Mouse (Mus musculus) liver, adult 2 months (tissue): ENCODE results near the gene Capn15. TPM values are rescaled to one million over a fixed set of nuclear protein-coding genes. Genes with fewer than 3 reads are reported as not detected.

Experiments
- DNase-seq: peaks from one replicate; pipeline ENCODE4 v3.0.0-alpha.2; 2011; ENCODE audit warnings: low read depth, low spot score; ENCODE audit errors: extremely low read depth
- H3K27ac ChIP-seq: fragments of 200-500 bp; replicated peaks from 2 replicates; pipeline ENCODE4 v1.5.1; 2012; ENCODE audit warnings: low read depth, mild to moderate bottlenecking, control low read depth, inconsistent platforms, low read length; ENCODE audit not compliant: insufficient read depth
- H3K27me3 ChIP-seq: fragments of 200-500 bp; 2 replicates; pipeline ENCODE4 v1.6.1; 2012; ENCODE audit warnings: mild to moderate bottlenecking, moderate library complexity, low read length, inconsistent platforms; ENCODE audit not compliant: control insufficient read depth, insufficient read depth
- H3K36me3 ChIP-seq: fragments of 200-500 bp; 2 replicates; pipeline ENCODE4 v1.6.1; 2012; ENCODE audit warnings: low read length, inconsistent platforms; ENCODE audit not compliant: control insufficient read depth, insufficient read depth
- H3K4me1 ChIP-seq: fragments of 200-500 bp; 2 replicates; pipeline ENCODE4 v1.6.1; 2011; ENCODE audit warnings: low read length; ENCODE audit not compliant: control insufficient read depth, insufficient read depth
- H3K4me3 ChIP-seq: fragments of 200-500 bp; 2 replicates; pipeline ENCODE4 v1.5.1; 2011; ENCODE audit warnings: low read depth, mild to moderate bottlenecking, control low read depth, low read length, moderate library complexity; ENCODE audit not compliant: insufficient read depth
- H3K79me2 ChIP-seq: fragments of 200-500 bp; 2 replicates; pipeline ENCODE4 v1.6.1; 2012; ENCODE audit warnings: inconsistent platforms, mild to moderate bottlenecking, low read length, moderate library complexity; ENCODE audit not compliant: control insufficient read depth, insufficient read depth
- H3K9ac ChIP-seq: fragments of 200-500 bp; 2 replicates; pipeline ENCODE4 v1.6.1; 2012; ENCODE audit warnings: low read depth, mild to moderate bottlenecking, control low read depth, inconsistent platforms, low read length
- CTCF ChIP-seq: fragments of 200-500 bp; IDR thresholded peaks from 2 replicates; pipeline ENCODE4 v1.5.1; 2011; ENCODE audit warnings: low read depth, low read length, control low read depth
- POLR2A ChIP-seq: fragments of 200-500 bp; IDR thresholded peaks from 2 replicates; pipeline ENCODE4 v1.6.1; 2011; ENCODE audit warnings: low read length, control low read depth; ENCODE audit not compliant: insufficient read depth; ENCODE audit errors: extremely low read depth
- WGBS: fragments of 180-500 bp; shearing (Covaris S2); methylation state at CpG from one replicate; pipeline ENCODE4 v1.1.7; 2018; 5-methylcytosine and 5-hydroxymethylcytosine counted together
- polyA plus RNA-seq: library from polyadenylated mRNA; depleted of rRNA; stranded (reverse); fragments of >200 nt; gene quantifications from 2 replicates; pipeline ENCODE4 v1.2.3, GENCODE M21; 2012
- total RNA-seq: library from RNA; depleted of rRNA; stranded (reverse); fragments of >200 nt; gene quantifications from 2 replicates; pipeline ENCODE4 v1.2.3, GENCODE M21; 2014

Gene Capn15
- total and polyA plus RNA-seq, 2 experiments, result 1.8 to 23.3 TPM

DNA sequence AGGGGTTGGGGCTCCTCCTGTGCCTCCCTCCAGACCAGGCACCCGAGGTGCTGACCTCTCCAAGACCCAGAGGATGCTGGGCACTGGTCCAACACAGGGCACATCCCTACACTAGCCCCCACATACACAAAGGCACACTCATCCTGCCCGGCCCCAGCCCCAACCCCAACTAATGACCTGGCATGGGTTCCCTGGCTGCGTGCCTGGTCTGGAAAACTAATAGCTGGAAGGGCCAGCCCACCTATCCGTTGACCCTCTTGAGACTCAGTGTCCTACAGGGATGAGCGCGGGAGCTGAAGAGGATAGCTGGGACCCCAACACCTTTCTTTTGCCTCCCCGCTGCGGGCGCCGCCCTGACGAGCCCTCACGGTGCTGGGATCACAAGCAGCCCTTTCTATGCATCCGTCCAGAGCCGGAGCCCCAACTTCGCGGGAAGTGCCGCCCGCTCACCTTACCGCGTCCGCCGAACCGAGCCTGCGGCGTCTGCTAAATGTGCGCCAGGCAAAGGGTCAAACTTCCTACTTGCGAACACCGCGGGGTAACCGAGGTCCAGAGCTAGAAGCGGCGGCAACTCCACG is 34.3 kb downstream of the Capn15 start:
- 2% methylated on average over 33 of the region's 33 CpGs for WGBS
- Histone ChIP-seq H3K4me3 (peak overlapping the region; percentile 0; the same call in 1 of the 2 replicates), H3K27me3 (peaks cover 5% of the 10 kb centered on the region; the same call in 1 of the 2 replicates), H3K4me1 (no peaks in the 10 kb centered on the region), H3K79me2 (no peaks in the 10 kb centered on the region), H3K9ac (no peak overlapping the region), H3K27ac (no peak overlapping the region), H3K36me3 (no peaks in the 10 kb centered on the region)
- DNase-seq, result no peak
- TF ChIP-seq CTCF (no peak), POLR2A (no peak)

DNA sequence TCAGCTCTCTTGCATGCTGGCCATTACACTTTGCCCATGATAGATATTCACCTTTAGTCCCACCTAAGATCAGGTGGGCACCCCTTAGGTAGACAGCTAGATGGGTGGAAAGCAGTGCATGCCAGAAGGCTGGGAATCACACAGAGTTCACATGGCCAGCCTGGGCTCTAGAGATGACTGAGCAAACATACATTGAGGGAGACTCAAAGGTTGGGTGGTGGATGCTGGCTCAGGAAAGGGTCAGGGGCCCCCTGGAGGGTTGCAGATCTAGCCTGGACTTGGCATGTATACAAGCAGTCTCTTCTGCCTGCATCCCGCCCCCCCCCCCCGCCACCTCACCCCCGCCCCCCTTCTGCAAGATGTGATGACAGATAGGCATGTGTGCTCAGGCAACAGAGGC is 34.9 kb downstream of the Capn15 start:
- peaks cover 5% of the 10 kb centered on the region; the same call in 1 of the 2 replicates for H3K27me3 ChIP-seq
- TF ChIP-seq CTCF (no peak), POLR2A (no peak)
- H3K4me3 ChIP-seq, result no peak overlapping the region
- no peak for DNase-seq
- WGBS, result 21% methylated on average over 3 of the region's 3 CpGs
- H3K9ac ChIP-seq, result no peak overlapping the region
- no peak overlapping the region for H3K27ac ChIP-seq
- no peaks in the 10 kb centered on the region for H3K36me3 ChIP-seq
- no peaks in the 10 kb centered on the region for H3K79me2 ChIP-seq
- no peaks in the 10 kb centered on the region for H3K4me1 ChIP-seq

DNA sequence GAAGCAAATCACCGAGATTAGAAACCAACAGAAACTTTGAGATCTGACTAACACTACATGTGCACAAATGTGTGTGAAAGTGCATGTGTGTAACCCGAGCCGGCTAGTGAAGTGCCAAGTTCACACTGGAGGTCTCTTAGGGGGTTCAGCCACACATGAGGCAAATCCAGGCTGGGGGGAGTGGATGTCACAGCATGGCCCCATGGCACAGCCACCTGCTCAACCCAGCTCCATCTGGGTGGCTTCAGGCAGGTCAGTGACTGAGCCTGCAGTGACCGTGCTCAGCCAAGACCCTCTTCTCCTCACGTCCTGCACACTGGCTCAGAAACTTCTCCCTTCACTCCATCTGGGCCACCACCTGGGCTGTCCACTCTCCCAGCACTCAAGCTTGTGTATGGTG is 35.6 kb downstream of the Capn15 start:
- H3K4me3 ChIP-seq, result no peak overlapping the region
- TF ChIP-seq CTCF (no peak), POLR2A (no peak)
- no peak overlapping the region for H3K27ac ChIP-seq
- 90% methylated on average over 5 of the region's 5 CpGs for WGBS
- H3K79me2 ChIP-seq, result no peaks in the 10 kb centered on the region
- H3K4me1 ChIP-seq, result no peaks in the 10 kb centered on the region
- DNase-seq, result no peak
- H3K36me3 ChIP-seq, result no peaks in the 10 kb centered on the region
- no peak overlapping the region for H3K9ac ChIP-seq
- peaks cover 5% of the 10 kb centered on the region; the same call in 1 of the 2 replicates for H3K27me3 ChIP-seq

DNA sequence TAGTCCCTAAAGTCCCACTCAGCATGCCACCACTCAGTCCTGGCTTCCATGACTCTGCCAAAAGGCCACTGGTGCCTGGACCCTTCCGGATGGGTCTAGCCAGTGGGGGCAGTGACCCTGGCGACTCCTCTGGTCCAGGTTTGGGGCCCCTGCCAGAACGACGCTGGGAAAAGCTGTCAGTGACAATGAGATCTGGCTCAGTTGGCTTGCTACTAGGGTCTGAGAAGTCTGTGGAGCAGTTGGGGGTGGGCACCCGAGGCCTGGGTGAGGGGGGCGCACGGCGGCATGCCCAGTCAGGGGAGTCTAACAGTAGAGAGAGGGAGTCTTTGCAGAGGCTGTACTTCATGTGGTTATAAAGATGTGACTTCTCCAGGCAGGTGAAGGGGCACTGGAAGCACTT is 37.5 kb downstream of the Capn15 start:
- WGBS, result 83% methylated on average over 8 of the region's 8 CpGs
- H3K4me3 ChIP-seq, result no peak overlapping the region
- DNase-seq, result no peak
- no peaks in the 10 kb centered on the region for H3K36me3 ChIP-seq
- no peaks in the 10 kb centered on the region for H3K4me1 ChIP-seq
- H3K27me3 ChIP-seq, result peaks cover 5% of the 10 kb centered on the region; the same call in 1 of the 2 replicates
- no peak for TF ChIP-seq CTCF
- TF ChIP-seq POLR2A, result no peak
- H3K9ac ChIP-seq, result no peak overlapping the region
- no peak overlapping the region for H3K27ac ChIP-seq
- H3K79me2 ChIP-seq, result no peaks in the 10 kb centered on the region

DNA sequence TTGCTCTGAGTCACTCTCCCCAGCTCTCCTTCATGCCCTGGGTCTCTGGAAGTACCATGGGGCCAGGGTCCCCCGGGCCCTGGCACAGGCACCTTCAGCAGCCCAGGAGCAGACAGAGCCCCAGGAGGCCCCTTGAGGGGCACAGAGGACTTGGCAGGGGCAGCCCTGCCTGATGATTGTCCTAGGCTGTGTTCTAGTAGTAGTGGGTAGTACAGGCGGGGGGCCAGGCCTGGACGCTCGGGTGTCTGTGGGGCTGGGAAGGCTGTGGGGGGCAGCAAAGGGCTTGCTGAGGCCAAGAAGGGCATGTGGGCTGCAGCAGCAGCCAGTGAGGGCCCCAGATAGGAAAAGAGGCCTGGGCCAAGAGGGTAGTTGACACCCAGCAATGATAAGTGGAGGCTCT is 38.0 kb downstream of the Capn15 start:
- Histone ChIP-seq H3K27ac (no peak overlapping the region), H3K4me1 (no peaks in the 10 kb centered on the region)

DNA sequence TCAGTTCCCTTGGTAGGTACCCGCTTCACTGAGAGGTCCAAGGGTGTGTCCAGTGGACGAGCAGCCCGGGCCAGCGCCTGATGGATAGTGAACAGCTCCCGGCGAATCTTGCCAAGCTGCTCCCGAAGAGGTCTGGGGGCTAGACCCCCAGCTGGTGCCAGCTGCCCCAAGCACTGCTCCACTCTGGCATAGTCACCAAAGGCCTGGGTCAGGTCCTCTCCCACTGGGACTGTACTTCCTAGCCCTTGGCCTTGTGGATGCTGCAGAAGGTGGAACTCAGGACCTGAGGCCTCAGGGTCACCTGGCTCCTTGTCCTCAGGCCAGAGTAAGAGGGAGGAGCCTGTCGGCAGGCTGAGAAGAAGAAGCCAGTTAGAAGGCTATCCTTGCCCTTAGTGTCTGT is 38.7 kb downstream of the Capn15 start:
- H3K27me3 ChIP-seq, result peaks cover 3% of the 10 kb centered on the region; the same call in 1 of the 2 replicates
- no peaks in the 10 kb centered on the region for H3K79me2 ChIP-seq
- H3K36me3 ChIP-seq, result no peaks in the 10 kb centered on the region
- no peak overlapping the region for H3K9ac ChIP-seq
- TF ChIP-seq POLR2A (no peak), CTCF (no peak)
- WGBS, result 86% methylated on average over 8 of the region's 8 CpGs
- H3K4me3 ChIP-seq, result no peak overlapping the region
- H3K27ac ChIP-seq, result no peak overlapping the region
- no peak for DNase-seq
- H3K4me1 ChIP-seq, result no peaks in the 10 kb centered on the region

More for the DNA sequence above, 38.0 kb downstream of the Capn15 start:
- 92% methylated on average over 4 of the region's 4 CpGs for WGBS
- Histone ChIP-seq H3K4me3 (no peak overlapping the region), H3K9ac (no peak overlapping the region), H3K36me3 (no peaks in the 10 kb centered on the region), H3K79me2 (no peaks in the 10 kb centered on the region), H3K27me3 (peaks cover 5% of the 10 kb centered on the region; the same call in 1 of the 2 replicates)
- DNase-seq, result no peak
- TF ChIP-seq POLR2A, result no peak
- TF ChIP-seq CTCF, result no peak
